Mouse (Mus musculus) stomach, embryonic 15.5 days (tissue): ENCODE data around the gene Elp5. TPM values are rescaled to one million over a fixed set of nuclear protein-coding genes. Genes with fewer than 3 reads are reported as not detected.
"Not testable (repeated sequence)": the region's sequence is repeated elsewhere in the genome, so short reads cannot be mapped to it uniquely, and the experiment has no call there.

Experiments
- ATAC-seq: fragments of 200-750 bp; cut with Nextera tagmentation; 2 replicates; pipeline ENCODE4 v1.8.0; 2017; ENCODE audit warnings: low read depth, moderate number of reproducible peaks, moderate TSS enrichment; ENCODE audit not compliant: insufficient read depth, low FRiP score
- H3K27ac ChIP-seq: fragments of 300-500 bp; sonication (generic); 2 replicates; pipeline ENCODE4 v1.5.1; 2015; ENCODE audit warnings: mild to moderate bottlenecking, inconsistent platforms
- H3K27me3 ChIP-seq: fragments of 300-500 bp; sonication (generic); replicated peaks from 2 replicates; pipeline ENCODE4 v1.6.1; 2015; ENCODE audit warnings: inconsistent platforms
- H3K36me3 ChIP-seq: fragments of 300-500 bp; sonication (generic); 2 replicates; pipeline ENCODE4 v1.6.1; 2015; ENCODE audit warnings: inconsistent platforms
- H3K4me1 ChIP-seq: fragments of 300-500 bp; sonication (generic); 2 replicates; pipeline ENCODE4 v1.6.1; 2015; ENCODE audit warnings: inconsistent platforms
- H3K4me2 ChIP-seq: fragments of 300-500 bp; sonication (generic); 2 replicates; pipeline ENCODE4 v1.6.1; 2015; ENCODE audit warnings: mild to moderate bottlenecking, inconsistent platforms
- H3K4me3 ChIP-seq: fragments of 300-500 bp; sonication (generic); replicated peaks from 2 replicates; pipeline ENCODE4 v1.5.1; 2015; ENCODE audit warnings: inconsistent platforms
- H3K9ac ChIP-seq: fragments of 300-500 bp; sonication (generic); 2 replicates; pipeline ENCODE4 v1.6.1; 2015; ENCODE audit warnings: inconsistent platforms
- H3K9me3 ChIP-seq: fragments of 300-500 bp; sonication (generic); 2 replicates; pipeline ENCODE4 v1.6.1; 2016; ENCODE audit warnings: inconsistent platforms
- WGBS: fragments of 180-500 bp; shearing (Covaris S2); methylation state at CpG from one replicate; pipeline ENCODE4 v1.1.7; 2015; 5-methylcytosine and 5-hydroxymethylcytosine counted together
- polyA plus RNA-seq: library from polyadenylated mRNA; unstranded; fragments of >200 nt; fragmentation: Nextera tagmentation; extraction: Ambion mirVana; gene quantifications from 2 replicates; pipeline ENCODE4 v1.2.1, GENCODE M21; 2015

The Elp5 gene
- polyA plus RNA-seq, 1 experiment from 2014 or later, result 92.9 TPM

- H3K36me3 ChIP-seq, result peaks cover 14% of the 10 kb centered on the region
- no peak for ATAC-seq
- peak overlapping the region; percentile 49 for H3K4me3 ChIP-seq
- peak overlapping the region; percentile 91 for H3K27ac ChIP-seq
- WGBS, result 32% methylated on average over 17 of the region's 17 CpGs
- H3K4me2 ChIP-seq, result peak overlapping the region; percentile 70
- 0 out of 2 replicates have a peak overlapping the region, but pooled peaks have one; percentile 49 for H3K9ac ChIP-seq
- no peaks in the 10 kb centered on the region for H3K9me3 ChIP-seq
- H3K27me3 ChIP-seq, result peaks cover 30% of the 10 kb centered on the region
- peaks cover 10% of the 10 kb centered on the region; the same call in 1 of the 2 replicates for H3K4me1 ChIP-seq
Observed at GRCm38 (mm10) chr11:69966860-69967517, 15.3 kb downstream of the Elp5 start.

- H3K27me3 ChIP-seq, result peaks cover 30% of the 10 kb centered on the region
- peaks cover 10% of the 10 kb centered on the region; the same call in 1 of the 2 replicates for H3K4me1 ChIP-seq
- WGBS, result 2% methylated on average over 59 of the region's 59 CpGs
- no peaks in the 10 kb centered on the region for H3K9me3 ChIP-seq
- H3K27ac ChIP-seq, result peak overlapping the region; percentile 91
- H3K36me3 ChIP-seq, result peaks cover 10% of the 10 kb centered on the region; the same call in 1 of the 2 replicates
- peak overlapping the region; percentile 49 for H3K4me3 ChIP-seq
- peak; percentile 76 for ATAC-seq
- H3K4me2 ChIP-seq, result peak overlapping the region; percentile 70
- peak overlapping the region; percentile 49 for H3K9ac ChIP-seq
Observed at GRCm38 (mm10) chr11:69966006-69966859, 16.1 kb downstream of the Elp5 start.

GRCm38 (mm10) chr11:69965271-69966005, 16.9 kb downstream of the Elp5 start:
- Histone ChIP-seq H3K4me3 (peak overlapping the region; percentile 49), H3K4me2 (peak overlapping the region; percentile 70), H3K27me3 (peaks cover 30% of the 10 kb centered on the region), H3K27ac (peak overlapping the region; percentile 91), H3K4me1 (peaks cover 10% of the 10 kb centered on the region; the same call in 1 of the 2 replicates), H3K9ac (peak overlapping the region; percentile 49), H3K36me3 (peaks cover 7% of the 10 kb centered on the region; the same call in 1 of the 2 replicates), H3K9me3 (no peaks in the 10 kb centered on the region)
- ATAC-seq, result peak; percentile 76
- 3% methylated on average over 47 of the region's 49 CpGs for WGBS

GRCm38 (mm10) chr11:69964650-69965270, 17.6 kb downstream of the Elp5 start, which contains the start of gene Cldn7:
TSS of gene Cldn7 (plus strand) at chr11:69964779.
- no peaks in the 10 kb centered on the region for H3K9me3 ChIP-seq
- H3K4me2 ChIP-seq, result peak within 1 kb of the TSS; percentile 70
- peaks cover 3% of the 10 kb centered on the region; the same call in 1 of the 2 replicates for H3K36me3 ChIP-seq
- 11% methylated on average over 24 of the region's 24 CpGs for WGBS
- no peak for ATAC-seq
- H3K9ac ChIP-seq, result no peak within 1 kb of the TSS; the same call in 1 of the 2 replicates
- peaks cover 10% of the 10 kb centered on the region; the same call in 1 of the 2 replicates for H3K4me1 ChIP-seq
- H3K4me3 ChIP-seq, result peak within 1 kb of the TSS; percentile 49
- H3K27ac ChIP-seq, result peak within 1 kb of the TSS; percentile 91
- peaks cover 30% of the 10 kb centered on the region for H3K27me3 ChIP-seq

GRCm38 (mm10) chr11:69961841-69962240, 20.5 kb downstream of the Elp5 start:
- H3K27me3 ChIP-seq, result peaks cover 25% of the 10 kb centered on the region
- H3K4me1 ChIP-seq, result peaks cover 10% of the 10 kb centered on the region; the same call in 1 of the 2 replicates
- no peaks in the 10 kb centered on the region for H3K36me3 ChIP-seq
- no peak overlapping the region for H3K4me2 ChIP-seq
- no peak overlapping the region for H3K4me3 ChIP-seq
- H3K9me3 ChIP-seq, result no peaks in the 10 kb centered on the region
- no peak for ATAC-seq
- H3K27ac ChIP-seq, result 0 out of 2 replicates have a peak overlapping the region, but pooled peaks have one; percentile 51
- WGBS, result 22% methylated on average over 5 of the region's 5 CpGs
- H3K9ac ChIP-seq, result no peak overlapping the region

GRCm38 (mm10) chr11:69960616-69961015, 21.7 kb downstream of the Elp5 start:
- Histone ChIP-seq H3K36me3 (no peaks in the 10 kb centered on the region), H3K27ac (no peak overlapping the region), H3K9me3 (no peaks in the 10 kb centered on the region), H3K4me1 (no peaks in the 10 kb centered on the region; the same call in 1 of the 2 replicates), H3K4me2 (no peak overlapping the region), H3K4me3 (no peak overlapping the region), H3K27me3 (peaks cover 13% of the 10 kb centered on the region), H3K9ac (no peak overlapping the region)
- no peak for ATAC-seq
- 38% methylated on average over 5 of the region's 5 CpGs for WGBS

DNA sequence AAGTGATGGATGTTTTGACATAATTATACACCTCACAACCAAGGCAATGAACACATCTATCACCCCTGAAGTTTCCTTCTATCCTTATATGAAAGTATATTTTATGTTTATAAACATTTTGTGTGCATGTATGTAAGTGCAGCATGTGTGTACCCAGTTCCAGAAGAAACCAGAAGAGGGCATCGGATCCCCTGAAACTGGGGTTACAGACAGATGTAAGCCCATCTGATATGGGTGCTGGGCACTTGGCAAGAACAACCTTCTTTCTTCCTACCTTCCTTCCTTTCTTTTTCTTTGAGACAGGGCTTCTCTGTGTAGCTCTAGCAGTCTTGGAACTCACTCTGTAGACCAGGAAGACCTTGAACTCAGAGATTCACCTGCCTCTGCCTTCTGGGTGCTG, 26.1 kb downstream of the Elp5 start:
- Histone ChIP-seq H3K27me3 (no peaks in the 10 kb centered on the region), H3K36me3 (no peaks in the 10 kb centered on the region), H3K27ac (no peak overlapping the region), H3K4me3 (no peak overlapping the region), H3K9ac (no peak overlapping the region), H3K4me1 (no peaks in the 10 kb centered on the region), H3K9me3 (no peaks in the 10 kb centered on the region), H3K4me2 (no peak overlapping the region)
- 66% methylated on average over 1 of the region's 1 CpGs for WGBS
- no peak for ATAC-seq

DNA sequence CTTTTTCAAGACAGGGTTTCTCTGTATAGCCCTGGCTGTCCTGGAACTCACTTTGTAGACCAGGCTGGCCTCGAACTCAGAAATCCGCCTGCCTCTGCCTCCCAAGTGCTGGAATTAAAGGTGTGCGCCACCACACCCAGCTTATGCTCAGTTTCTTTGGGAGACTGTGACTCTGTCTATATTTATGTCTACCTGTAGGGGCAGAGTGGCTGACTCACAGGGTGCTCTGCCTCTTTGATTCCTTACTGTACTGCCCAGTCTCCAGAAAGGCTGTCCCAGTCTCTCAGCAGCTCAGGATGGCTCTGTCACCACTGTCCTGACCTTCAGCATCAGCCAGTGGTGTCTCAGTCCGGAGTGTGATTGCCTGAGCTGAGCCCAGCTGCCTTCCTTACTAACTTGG, 26.7 kb downstream of the Elp5 start:
- H3K36me3 ChIP-seq, H3K27ac ChIP-seq, H3K27me3 ChIP-seq, H3K4me1 ChIP-seq, H3K9ac ChIP-seq, H3K9me3 ChIP-seq, ATAC-seq, H3K4me3 ChIP-seq, H3K4me2 ChIP-seq: not testable (repeated sequence)
- WGBS, result 78% methylated on average over 4 of the region's 4 CpGs

- no peaks in the 10 kb centered on the region for H3K9me3 ChIP-seq
- H3K4me1 ChIP-seq, result peaks cover 4% of the 10 kb centered on the region
- H3K4me3 ChIP-seq, result no peak overlapping the region
- ATAC-seq, result no peak
- no peak overlapping the region for H3K4me2 ChIP-seq
- 31% methylated on average over 11 of the region's 11 CpGs for WGBS
- H3K36me3 ChIP-seq, result no peaks in the 10 kb centered on the region
- H3K9ac ChIP-seq, result no peak overlapping the region
- H3K27me3 ChIP-seq, result no peaks in the 10 kb centered on the region
- H3K27ac ChIP-seq, result 0 out of 2 replicates have a peak overlapping the region, but pooled peaks have one; percentile 40
Observed at GRCm38 (mm10) chr11:69953267-69953915, 28.9 kb downstream of the Elp5 start.

- 41% methylated on average over 1 of the region's 1 CpGs for WGBS
- Histone ChIP-seq H3K4me3 (no peak overlapping the region), H3K27me3 (no peaks in the 10 kb centered on the region), H3K4me2 (no peak overlapping the region), H3K9me3 (no peaks in the 10 kb centered on the region), H3K9ac (no peak overlapping the region), H3K36me3 (no peaks in the 10 kb centered on the region), H3K4me1 (peaks cover 14% of the 10 kb centered on the region), H3K27ac (no peak overlapping the region)
- no peak for ATAC-seq
Observed at GRCm38 (mm10) chr11:69952274-69952673, 30.0 kb downstream of the Elp5 start.
